Mouse (Mus musculus) C2C12 (cell line): ENCODE measurements around the gene Lmbrd1.

ENCODE experiments used
- CTCF ChIP-seq: IDR thresholded peaks from one replicate; pipeline ENCODE4 v1.5.1; 2011; ENCODE audit not compliant: control insufficient read depth, insufficient read depth, insufficient read length
- MYOG ChIP-seq: IDR thresholded peaks from one replicate; pipeline ENCODE4 v1.6.1; 2011; ENCODE audit not compliant: control insufficient read depth, insufficient read length; ENCODE audit errors: extremely low read depth

- no peak for TF ChIP-seq CTCF
- TF ChIP-seq MYOG, result no peak
Observed at GRCm38 (mm10) chr1:24685606-24686005, 7.2 kb downstream of the Lmbrd1 start.
